Mouse (Mus musculus): ENCODE measurements around the gene Ppl. TPM values are rescaled to one million over a fixed set of nuclear protein-coding genes. Genes with fewer than 3 reads are reported as not detected.

Ppl gene
- polyA plus RNA-seq, 1 experiment from 2014 or later, result 0.12 TPM

- Histone ChIP-seq H3K4me3 (replicated peaks) (no peak overlapping the region), H3K9me3 (no peaks in the 10 kb centered on the region), H3K9ac (replicated peaks) (no peak overlapping the region), H3K36me3 (no peaks in the 10 kb centered on the region), H3K27me3 (no peaks in the 10 kb centered on the region), H3K4me2 (replicated peaks) (no peak overlapping the region), H3K27ac (no peak overlapping the region), H3K4me1 (replicated peaks) (no peaks in the 10 kb centered on the region)
- ATAC-seq, result no peak
- 89% methylated on average over 4 of the region's 4 CpGs for WGBS
Observed at GRCm38 (mm10) chr16:5119845-5120244, 12.4 kb downstream of the Ppl start.

GRCm38 (mm10) chr16:5119385-5119784, 12.8 kb downstream of the Ppl start:
- no peaks in the 10 kb centered on the region for H3K36me3 ChIP-seq
- 83% methylated on average over 4 of the region's 4 CpGs for WGBS
- no peaks in the 10 kb centered on the region for H3K27me3 ChIP-seq
- H3K4me3 ChIP-seq (replicated peaks), result no peak overlapping the region
- H3K9ac ChIP-seq (replicated peaks), result no peak overlapping the region
- H3K4me2 ChIP-seq (replicated peaks), result no peak overlapping the region
- no peak for ATAC-seq
- H3K27ac ChIP-seq, result no peak overlapping the region
- no peaks in the 10 kb centered on the region for H3K4me1 ChIP-seq (replicated peaks)
- H3K9me3 ChIP-seq, result no peaks in the 10 kb centered on the region

- Histone ChIP-seq H3K4me2 (replicated peaks) (no peak overlapping the region), H3K9me3 (no peaks in the 10 kb centered on the region), H3K9ac (replicated peaks) (no peak overlapping the region), H3K27ac (no peak overlapping the region), H3K27me3 (no peaks in the 10 kb centered on the region), H3K36me3 (no peaks in the 10 kb centered on the region), H3K4me3 (replicated peaks) (no peak overlapping the region), H3K4me1 (replicated peaks) (no peaks in the 10 kb centered on the region)
- 83% methylated on average over 2 of the region's 2 CpGs for WGBS
- ATAC-seq, result no peak
Observed at GRCm38 (mm10) chr16:5113582-5113981, 18.6 kb downstream of the Ppl start.

GRCm38 (mm10) chr16:5113002-5113550, 19.1 kb downstream of the Ppl start:
- no peak overlapping the region for H3K27ac ChIP-seq
- no peaks in the 10 kb centered on the region for H3K36me3 ChIP-seq
- 0 out of 2 replicates have a peak, but pooled peaks cover 4% of the 10 kb centered on the region for H3K9me3 ChIP-seq
- H3K27me3 ChIP-seq, result no peaks in the 10 kb centered on the region
- 76% methylated on average over 4 of the region's 4 CpGs for WGBS
- H3K4me2 ChIP-seq (replicated peaks), result no peak overlapping the region
- ATAC-seq, result no peak
- H3K4me3 ChIP-seq (replicated peaks), result no peak overlapping the region
- no peak overlapping the region for H3K9ac ChIP-seq (replicated peaks)
- H3K4me1 ChIP-seq (replicated peaks), result no peaks in the 10 kb centered on the region

GRCm38 (mm10) chr16:5111021-5111420, 21.2 kb downstream of the Ppl start:
- ATAC-seq, result no peak
- 91% methylated on average over 3 of the region's 3 CpGs for WGBS
- no peak overlapping the region for H3K9ac ChIP-seq (replicated peaks)
- H3K27ac ChIP-seq, result no peak overlapping the region
- no peaks in the 10 kb centered on the region for H3K36me3 ChIP-seq
- H3K4me2 ChIP-seq (replicated peaks), result no peak overlapping the region
- H3K4me3 ChIP-seq (replicated peaks), result no peak overlapping the region
- H3K9me3 ChIP-seq, result 0 out of 2 replicates have a peak, but pooled peaks cover 7% of the 10 kb centered on the region
- no peaks in the 10 kb centered on the region for H3K4me1 ChIP-seq (replicated peaks)
- H3K27me3 ChIP-seq, result no peaks in the 10 kb centered on the region

GRCm38 (mm10) chr16:5109877-5110276, 22.3 kb downstream of the Ppl start:
- Histone ChIP-seq H3K4me3 (replicated peaks) (no peak overlapping the region), H3K9ac (replicated peaks) (no peak overlapping the region), H3K4me1 (replicated peaks) (no peaks in the 10 kb centered on the region), H3K36me3 (no peaks in the 10 kb centered on the region), H3K27ac (no peak overlapping the region), H3K27me3 (no peaks in the 10 kb centered on the region), H3K4me2 (replicated peaks) (no peak overlapping the region), H3K9me3 (0 out of 2 replicates have a peak, but pooled peaks cover 7% of the 10 kb centered on the region)
- no peak for ATAC-seq
- WGBS, result 91% methylated on average over 7 of the region's 7 CpGs

- ATAC-seq, result no peak
- Histone ChIP-seq H3K36me3 (no peaks in the 10 kb centered on the region), H3K9me3 (no peaks in the 10 kb centered on the region), H3K9ac (replicated peaks) (no peak overlapping the region), H3K27me3 (no peaks in the 10 kb centered on the region), H3K27ac (no peak overlapping the region), H3K4me1 (replicated peaks) (no peaks in the 10 kb centered on the region), H3K4me2 (replicated peaks) (no peak overlapping the region), H3K4me3 (replicated peaks) (no peak overlapping the region)
- 81% methylated on average over 6 of the region's 6 CpGs for WGBS
Observed at GRCm38 (mm10) chr16:5101000-5101399, 31.2 kb downstream of the Ppl start.

- Histone ChIP-seq H3K4me2 (replicated peaks) (no peak overlapping the region), H3K4me1 (replicated peaks) (no peaks in the 10 kb centered on the region), H3K27me3 (no peaks in the 10 kb centered on the region), H3K27ac (no peak overlapping the region), H3K9ac (replicated peaks) (no peak overlapping the region), H3K4me3 (replicated peaks) (no peak overlapping the region), H3K36me3 (no peaks in the 10 kb centered on the region), H3K9me3 (no peaks in the 10 kb centered on the region)
- WGBS, result 85% methylated on average over 6 of the region's 8 CpGs
- no peak for ATAC-seq
Observed at GRCm38 (mm10) chr16:5096504-5096903, 35.7 kb downstream of the Ppl start.

- Histone ChIP-seq H3K9me3 (no peaks in the 10 kb centered on the region), H3K4me1 (replicated peaks) (no peaks in the 10 kb centered on the region), H3K9ac (replicated peaks) (no peak overlapping the region), H3K36me3 (peaks cover 11% of the 10 kb centered on the region), H3K4me2 (replicated peaks) (no peak overlapping the region), H3K27ac (no peak overlapping the region), H3K4me3 (replicated peaks) (no peak overlapping the region), H3K27me3 (no peaks in the 10 kb centered on the region)
- no peak for ATAC-seq
- 90% methylated on average over 5 of the region's 5 CpGs for whole genome bisulfite sequencing
Observed at GRCm38 (mm10) chr16:5093285-5093684, 38.9 kb downstream of the Ppl start.

- no peaks in the 10 kb centered on the region for H3K9me3 ChIP-seq
- peaks cover 53% of the 10 kb centered on the region for H3K36me3 ChIP-seq
- H3K4me2 ChIP-seq (replicated peaks), result no peak overlapping the region
- H3K4me1 ChIP-seq (replicated peaks), result no peaks in the 10 kb centered on the region
- no peak overlapping the region for H3K9ac ChIP-seq (replicated peaks)
- no peak for ATAC-seq
- no peak overlapping the region for H3K27ac ChIP-seq
- 77% methylated on average over 10 of the region's 10 CpGs for WGBS
- H3K27me3 ChIP-seq, result no peaks in the 10 kb centered on the region
- H3K4me3 ChIP-seq (replicated peaks), result no peak overlapping the region
Observed at GRCm38 (mm10) chr16:5089021-5089420, 43.2 kb downstream of the Ppl start.

GRCm38 (mm10) chr16:5086179-5086578, 46.0 kb downstream of the Ppl start:
- Histone ChIP-seq H3K36me3 (peaks cover 80% of the 10 kb centered on the region), H3K27me3 (no peaks in the 10 kb centered on the region), H3K9me3 (no peaks in the 10 kb centered on the region), H3K9ac (replicated peaks) (no peak overlapping the region), H3K4me2 (replicated peaks) (no peak overlapping the region), H3K27ac (no peak overlapping the region), H3K4me3 (replicated peaks) (no peak overlapping the region), H3K4me1 (replicated peaks) (no peaks in the 10 kb centered on the region)
- no peak for ATAC-seq
- 96% methylated on average over 2 of the region's 2 CpGs for WGBS

GRCm38 (mm10) chr16:5085196-5085595, 47.0 kb downstream of the Ppl start:
- no peak for ATAC-seq
- Histone ChIP-seq H3K27me3 (no peaks in the 10 kb centered on the region), H3K4me3 (replicated peaks) (no peak overlapping the region), H3K4me2 (replicated peaks) (no peak overlapping the region), H3K27ac (no peak overlapping the region), H3K9ac (replicated peaks) (no peak overlapping the region), H3K9me3 (no peaks in the 10 kb centered on the region), H3K36me3 (peaks cover 82% of the 10 kb centered on the region), H3K4me1 (replicated peaks) (no peaks in the 10 kb centered on the region)
- WGBS, result 98% methylated on average over 4 of the region's 4 CpGs

- WGBS, result 93% methylated on average over 5 of the region's 5 CpGs
- no peak for ATAC-seq
- Histone ChIP-seq H3K36me3 (peaks cover 93% of the 10 kb centered on the region), H3K27ac (no peak overlapping the region), H3K27me3 (no peaks in the 10 kb centered on the region), H3K9me3 (no peaks in the 10 kb centered on the region), H3K4me3 (replicated peaks) (no peak overlapping the region), H3K4me1 (replicated peaks) (no peaks in the 10 kb centered on the region), H3K4me2 (replicated peaks) (no peak overlapping the region), H3K9ac (replicated peaks) (no peak overlapping the region)
Observed at GRCm38 (mm10) chr16:5074341-5074740, 57.9 kb downstream of the Ppl start.

Data from midbrain, embryonic 13.5 days (tissue).